Mouse (Mus musculus) cerebellum, postnatal 25 days (tissue): Measurements from ENCODE around the gene Vmn2r63.
"Not testable (repeated sequence)": the region's sequence is repeated elsewhere in the genome, so short reads cannot be mapped to it uniquely, and the experiment has no call there.

ENCODE experiments used
- DNase-seq, 2 experiments: peaks; one replicate each; pipeline ENCODE4 v3.0.0; 2021; ENCODE audit warnings: mixed read lengths in 2 of 2

Vmn2r63 gene

DNA sequence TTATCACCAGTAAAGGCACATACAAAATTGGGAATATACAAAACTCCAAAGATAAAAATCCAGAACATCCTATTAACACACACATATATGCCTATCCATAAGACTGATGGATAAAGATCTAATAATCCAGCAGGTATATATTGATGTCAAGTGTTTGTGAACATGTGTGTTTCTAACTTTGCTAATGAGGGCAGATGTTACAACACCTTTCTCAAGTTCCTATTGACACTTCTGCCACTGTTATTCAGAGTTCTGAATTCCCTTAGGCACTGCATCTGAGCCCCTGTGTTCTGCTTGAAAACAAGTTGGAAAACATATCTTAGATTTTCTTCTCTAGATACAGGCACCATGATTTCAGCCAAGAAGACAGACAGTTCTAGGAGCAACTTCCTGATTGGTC lies at the start of gene Vmn2r63:
Gene Vmn2r63, minus strand, starts transcription at position 101 of the 400 bp plus-strand sequence.
- DNase-seq = not testable (repeated sequence)

DNA sequence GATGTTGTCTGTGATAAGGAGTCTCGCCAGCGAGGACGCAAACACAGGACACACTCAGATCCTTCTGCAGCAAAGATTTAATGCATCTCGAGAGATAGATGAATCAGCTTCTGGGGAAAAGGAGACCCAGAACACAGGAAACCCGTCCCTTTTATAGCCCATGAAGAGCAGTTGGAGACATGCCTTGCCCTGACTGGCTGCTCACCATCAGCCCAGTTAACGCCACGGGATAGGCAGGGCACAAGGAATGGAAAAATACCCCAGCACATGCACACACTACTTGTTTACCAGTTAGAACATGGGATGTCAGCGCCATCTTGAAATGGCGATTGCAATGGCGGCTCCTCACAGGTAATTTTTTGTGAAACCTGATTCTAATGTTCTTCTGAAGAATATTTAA lies 47.1 kb upstream of the Vmn2r63 start:
- no peak for DNase-seq

DNA sequence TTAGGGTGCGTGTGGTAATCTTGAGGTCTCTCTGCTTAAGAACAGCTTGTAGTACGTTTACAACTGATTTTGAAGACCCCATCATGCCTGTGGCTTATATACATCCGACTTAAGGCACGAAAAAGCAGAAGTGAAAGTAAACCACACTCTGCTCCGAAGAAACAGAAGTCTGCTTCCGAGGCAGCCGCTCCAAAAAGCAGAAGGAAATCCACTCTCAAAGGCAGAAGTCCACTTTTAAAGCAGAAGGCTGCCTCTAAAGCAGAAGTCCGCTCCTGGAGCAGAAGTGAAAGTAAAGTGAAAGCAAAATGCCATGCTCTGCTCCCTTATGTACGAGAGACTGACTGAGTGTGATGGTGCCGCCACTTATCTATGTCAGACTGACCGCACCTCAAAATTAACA lies 46.5 kb upstream of the Vmn2r63 start:
- no peak for DNase-seq

DNA sequence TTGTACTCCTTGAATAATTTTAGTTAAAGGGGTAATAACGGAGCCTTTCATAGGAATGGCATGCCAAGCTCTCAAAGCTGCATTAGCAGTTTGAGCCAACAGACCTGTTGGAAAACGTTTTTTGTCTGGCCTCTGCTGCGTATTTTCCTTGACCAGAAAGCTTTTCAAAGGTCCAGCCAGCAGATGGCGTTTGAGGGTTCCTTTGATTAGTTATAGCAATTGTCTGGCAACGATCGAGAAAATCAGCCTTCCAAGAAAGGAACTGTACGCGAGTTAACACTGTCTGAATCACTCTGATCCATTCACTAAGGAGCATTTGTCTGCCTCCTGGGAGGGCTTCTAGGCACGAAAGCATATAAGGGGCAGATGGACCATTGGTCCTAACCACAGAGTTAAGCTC lies 31.6 kb upstream of the Vmn2r63 start:
- no peak for DNase-seq

DNA sequence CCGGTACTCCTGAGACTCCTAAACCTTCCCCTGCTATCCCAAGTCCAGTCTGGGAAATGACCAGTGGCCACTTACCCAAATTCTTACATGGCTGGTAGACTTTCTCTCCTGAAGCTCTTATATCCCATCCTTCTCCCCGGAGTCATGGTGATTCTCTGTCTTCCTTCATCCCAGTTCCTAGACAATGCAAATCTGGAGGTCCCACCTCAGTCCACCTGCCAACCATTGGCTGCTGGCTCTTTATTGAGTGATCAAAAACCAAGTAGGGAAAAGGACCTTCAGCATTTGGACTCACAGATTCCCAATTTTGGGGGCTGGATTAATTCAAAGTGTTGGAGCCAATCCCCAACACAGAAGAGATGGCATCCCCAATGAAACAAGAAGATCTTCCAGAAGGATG lies 35.6 kb downstream of the Vmn2r63 start:
- not testable (repeated sequence) for DNase-seq

DNA sequence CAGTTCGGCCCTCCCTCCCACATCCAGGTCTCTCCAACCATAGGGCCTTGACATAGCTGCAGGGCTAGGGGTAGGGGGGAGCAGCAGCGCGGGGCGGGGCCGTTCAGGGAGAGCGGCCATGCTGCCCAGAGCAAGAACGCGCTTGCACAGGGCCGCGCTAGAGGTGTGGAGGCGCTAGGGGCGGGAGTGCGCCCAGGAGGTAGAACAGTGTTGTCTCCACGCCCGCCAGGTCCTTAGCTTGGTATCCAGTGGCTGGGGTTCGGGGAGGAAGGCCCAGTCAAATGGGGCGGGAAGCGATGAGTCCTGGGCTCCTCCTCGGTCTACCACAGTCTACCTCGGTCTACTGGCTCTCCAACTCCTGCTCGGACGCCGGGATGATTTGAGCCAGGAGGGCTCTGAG lies 55.5 kb downstream of the Vmn2r63 start:
- DNase-seq = no peak

DNA sequence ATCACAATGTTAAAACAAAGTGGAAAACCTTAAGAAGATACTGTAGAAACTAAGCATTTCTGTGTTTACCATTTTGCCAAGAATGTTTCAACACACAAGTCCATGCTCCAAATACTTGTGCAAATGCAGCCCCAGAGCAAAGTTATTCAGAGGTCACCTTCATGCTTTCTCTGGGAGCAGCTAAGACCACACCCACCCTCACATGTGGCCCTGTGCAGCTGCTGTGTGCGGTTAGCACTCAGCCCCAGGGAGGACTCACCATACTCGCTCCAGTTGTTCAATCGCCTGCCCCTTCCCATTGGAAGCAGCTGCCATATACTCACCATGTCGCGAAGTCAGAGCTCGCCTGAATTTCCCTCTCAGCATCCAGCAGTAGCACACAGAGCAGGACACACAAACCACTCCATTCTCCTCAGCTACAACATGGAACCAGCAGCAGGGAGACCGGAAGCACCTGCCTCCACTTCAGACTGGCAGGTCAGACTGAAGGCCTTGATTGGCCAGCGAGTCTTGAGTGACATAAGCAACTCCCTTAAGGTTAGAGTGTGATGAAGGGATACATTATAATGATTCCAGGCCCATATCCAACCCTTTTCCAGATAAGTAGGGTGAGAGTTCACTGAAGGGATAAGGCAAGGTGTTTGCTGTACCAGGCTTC lies 66.7 kb downstream of the Vmn2r63 start, which contains the start of gene Gm2381:
Gene Gm2381, minus strand, starts transcription at position 434 of the 658 bp plus-strand sequence.
- DNase-seq = not testable (repeated sequence)
